Mouse (Mus musculus) liver, postnatal 0 days (tissue): ENCODE measurements around the gene Rgs6.

Experiments used
- CTCF ChIP-seq: sonication (generic); IDR thresholded peaks from 2 replicates; pipeline ENCODE4 v1.5.1; 2016; ENCODE audit warnings: antibody characterized with exemption, low read depth
- EP300 ChIP-seq: IDR thresholded peaks from 2 replicates; pipeline ENCODE4 v1.6.1; 2016; ENCODE audit warnings: antibody characterized with exemption, low read depth, mild to moderate bottlenecking

- TF ChIP-seq EP300 (no peak), CTCF (no peak)
These were observed 307.1 kb downstream of the Rgs6 start for GRCm38 (mm10) chr12:82894971-82895838.
